Mouse (Mus musculus) lung, adult 2 months (tissue): Measurements from ENCODE around the gene Umad1.

ENCODE experiments used
- CTCF ChIP-seq: fragments of 200-500 bp; IDR thresholded peaks from 2 replicates; pipeline ENCODE4 v1.5.1; 2011; ENCODE audit warnings: mild to moderate bottlenecking, low read length, control low read depth; ENCODE audit not compliant: insufficient read depth
- POLR2A ChIP-seq: fragments of 200-500 bp; IDR thresholded peaks from 2 replicates; pipeline ENCODE4 v1.6.1; 2011; ENCODE audit warnings: low read depth, mild to moderate bottlenecking, control low read depth, low read length, borderline replicate concordance; ENCODE audit errors: extremely low read depth

DNA sequence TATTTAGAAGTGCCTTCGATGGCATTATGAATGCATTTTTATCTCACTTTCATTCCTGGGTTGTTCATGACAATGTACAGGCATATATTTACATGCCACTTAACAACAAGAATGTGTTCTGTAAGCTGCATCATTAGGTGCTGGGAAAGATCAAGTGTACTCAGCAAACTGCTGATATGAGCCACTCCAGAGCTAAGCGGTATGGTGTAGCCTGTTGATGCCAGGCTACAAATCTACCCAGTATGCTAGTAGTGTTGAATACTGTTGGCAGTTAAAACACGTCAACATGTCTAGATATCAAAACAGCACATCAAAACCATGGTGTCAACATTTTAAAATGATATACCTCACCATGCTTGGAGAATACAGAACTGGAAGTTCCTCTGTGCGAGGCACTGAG is 150.8 kb downstream of the Umad1 start:
- no peak for TF ChIP-seq CTCF
- TF ChIP-seq POLR2A = no peak
